Mouse (Mus musculus) stomach, postnatal 0 days (tissue): Measurements from ENCODE around the gene Gm7879.

Source experiments
- CTCF ChIP-seq: IDR thresholded peaks from 2 replicates; pipeline ENCODE4 v1.5.1; 2016; ENCODE audit warnings: antibody characterized with exemption, low read depth, mild to moderate bottlenecking, moderate library complexity
- EP300 ChIP-seq: optimal IDR thresholded peaks from 2 replicates; pipeline ENCODE3; 2016; ENCODE audit warnings: antibody characterized with exemption

DNA sequence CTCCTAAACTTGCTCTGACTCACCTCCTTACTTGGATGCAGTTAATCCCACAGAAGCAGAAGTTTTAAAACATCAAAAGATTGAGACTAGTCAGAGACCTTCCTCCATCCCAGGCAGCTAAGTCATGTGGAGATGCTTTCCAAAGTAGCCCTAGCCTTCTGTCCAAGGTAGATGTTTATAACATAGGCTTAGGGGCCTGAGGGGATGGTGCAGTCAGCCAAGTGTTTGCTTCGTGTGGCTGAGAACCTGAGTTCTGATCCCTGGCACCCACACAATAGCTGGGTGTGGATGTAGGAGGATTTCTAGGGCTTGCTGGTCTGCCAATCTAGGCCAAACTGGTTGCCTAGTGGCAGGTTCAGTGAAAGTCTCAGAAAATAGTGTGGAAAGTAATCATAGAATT is 40.3 kb downstream of the Gm7879 start:
- no peak for TF ChIP-seq CTCF
- no peak for TF ChIP-seq EP300
